Mouse (Mus musculus) T-cell, adult 2 months (primary cell): Measurements from ENCODE around the gene Kmt5b.

Experiments used
- DNase-seq: peaks from one replicate; pipeline ENCODE4 v3.0.0; 2022; ENCODE audit warnings: low spot score

Gene Kmt5b

DNA sequence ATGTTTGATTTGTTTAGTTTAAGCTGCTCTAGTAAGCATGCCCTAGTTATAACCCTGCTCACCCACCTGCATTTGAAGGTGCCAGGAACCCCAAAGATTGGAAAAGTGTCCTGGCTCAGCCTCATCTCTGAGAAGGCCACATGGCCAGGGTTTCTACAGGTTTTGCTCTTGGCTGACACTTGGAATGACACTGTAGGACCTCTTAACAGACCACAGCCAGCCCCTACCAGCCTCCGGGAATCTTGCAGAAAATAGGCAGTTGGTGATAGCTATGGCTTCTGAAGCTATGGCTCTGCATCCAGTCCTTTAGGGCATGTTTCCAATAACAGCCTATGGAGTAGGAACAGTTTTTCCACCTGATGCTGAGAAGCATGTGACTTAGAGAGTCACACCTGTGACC, 77.6 kb downstream of the Kmt5b start:
- DNase-seq: no peak

DNA sequence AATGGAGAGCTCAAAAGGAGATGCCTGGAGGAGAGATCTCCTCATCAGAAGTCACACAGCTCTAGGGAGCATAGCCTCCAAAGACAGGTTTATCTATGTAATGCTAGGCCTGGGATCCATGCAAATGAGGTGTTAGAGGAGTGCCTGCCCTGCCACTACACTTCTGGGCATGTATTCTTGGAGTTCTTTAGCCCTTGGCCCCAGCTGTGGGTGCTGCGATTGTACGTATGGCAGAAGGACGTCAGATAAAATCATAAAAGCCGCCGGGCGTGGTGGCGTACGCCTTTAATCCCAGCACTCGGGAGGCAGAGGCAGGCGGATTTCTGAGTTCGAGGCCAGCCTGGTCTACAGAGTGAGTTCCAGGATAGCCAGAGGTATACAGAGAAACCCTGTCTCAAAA, 78.1 kb downstream of the Kmt5b start:
- no peak for DNase-seq

DNA sequence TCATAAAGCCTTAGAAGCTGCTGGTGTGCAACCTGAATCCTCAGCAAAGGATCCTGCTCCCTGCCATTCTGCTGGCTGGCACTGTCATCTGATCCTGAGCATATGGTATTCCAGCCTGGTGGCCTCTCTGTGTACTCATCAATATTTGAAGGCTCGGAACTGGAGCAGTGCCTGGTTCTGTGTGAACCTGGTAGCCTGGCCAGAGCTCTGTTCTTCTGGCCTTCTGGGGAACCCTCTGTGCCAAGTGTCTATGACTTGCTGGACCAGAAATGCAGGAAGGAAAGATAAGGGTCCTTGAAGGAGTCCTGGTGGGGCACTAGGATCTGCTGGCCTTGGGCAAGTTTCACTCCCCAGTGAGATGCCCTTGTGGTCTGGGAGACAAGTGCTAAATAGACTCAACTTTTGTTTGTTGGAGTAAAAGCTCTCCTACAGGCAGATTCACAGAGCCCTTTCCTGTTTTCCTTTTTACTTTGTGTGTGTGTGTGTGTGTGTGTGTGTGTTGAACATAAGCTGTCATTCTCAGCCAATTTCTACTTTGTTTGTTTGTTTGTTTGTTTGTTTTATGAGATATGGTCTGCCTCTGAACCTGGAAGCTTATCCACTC, 78.7 kb downstream of the Kmt5b start:
- no peak for DNase-seq

DNA sequence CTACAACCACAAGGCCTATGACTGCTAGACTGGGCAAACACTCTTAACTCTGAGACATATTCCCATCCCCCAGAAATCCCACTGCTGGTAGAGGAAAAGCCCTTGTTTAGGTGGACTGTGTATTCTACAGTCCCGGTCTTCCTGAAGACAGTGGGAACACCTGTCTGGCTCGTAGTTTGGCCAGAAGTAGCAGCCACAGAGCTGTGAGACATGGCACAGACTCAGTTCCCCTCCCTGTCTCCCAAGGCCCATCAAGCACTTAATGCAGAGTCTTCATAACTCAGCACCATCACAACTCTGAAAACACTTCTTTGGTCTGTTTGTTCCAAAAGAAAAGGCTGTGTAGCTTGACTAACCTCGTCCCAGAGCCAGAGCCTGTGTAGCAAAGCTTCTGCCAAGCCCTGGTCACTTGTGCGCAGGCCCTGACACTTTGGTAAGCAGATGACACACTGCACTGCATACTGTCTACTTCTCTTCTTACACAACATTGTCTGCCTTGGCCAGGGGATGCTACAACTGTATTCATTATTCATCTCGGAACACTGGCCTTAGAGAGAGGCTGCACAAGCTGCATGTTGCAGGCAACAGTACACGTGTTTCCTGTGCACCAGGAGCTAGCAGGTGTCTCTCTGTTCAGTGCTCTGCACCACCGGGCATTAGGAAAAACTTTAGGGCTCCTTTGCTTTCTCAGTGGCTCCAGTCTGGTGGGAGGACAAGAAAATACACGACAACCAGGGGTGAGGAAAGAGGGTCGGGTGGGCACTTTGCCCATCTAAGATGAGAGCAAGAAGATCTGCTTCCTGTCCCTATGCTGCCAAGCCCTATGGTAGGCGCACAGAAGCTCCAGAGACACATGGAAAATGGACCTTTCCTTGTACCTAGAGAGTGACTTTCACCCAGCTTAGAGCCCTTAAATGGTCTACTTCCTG, 79.7 kb downstream of the Kmt5b start:
- no peak for DNase-seq

DNA sequence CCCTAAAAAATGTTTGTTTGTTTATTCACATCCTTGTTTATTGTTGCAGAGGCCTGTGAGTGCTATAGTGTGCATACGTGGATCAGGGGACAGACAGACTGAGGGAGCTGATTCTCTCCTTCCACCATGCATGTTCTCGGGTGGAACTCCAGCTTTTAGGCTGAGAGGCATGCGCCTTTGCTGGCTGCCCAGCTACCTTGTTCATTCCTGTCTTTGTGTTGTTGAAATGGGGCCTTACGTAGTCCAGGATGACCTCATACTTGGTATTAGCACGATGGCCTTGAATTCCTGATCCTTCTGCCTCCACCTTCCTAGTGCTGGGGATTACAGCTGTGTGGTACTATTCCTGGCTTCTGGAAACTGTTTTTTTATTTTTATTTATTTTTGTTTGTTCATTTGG, 80.5 kb downstream of the Kmt5b start:
- no peak for DNase-seq

DNA sequence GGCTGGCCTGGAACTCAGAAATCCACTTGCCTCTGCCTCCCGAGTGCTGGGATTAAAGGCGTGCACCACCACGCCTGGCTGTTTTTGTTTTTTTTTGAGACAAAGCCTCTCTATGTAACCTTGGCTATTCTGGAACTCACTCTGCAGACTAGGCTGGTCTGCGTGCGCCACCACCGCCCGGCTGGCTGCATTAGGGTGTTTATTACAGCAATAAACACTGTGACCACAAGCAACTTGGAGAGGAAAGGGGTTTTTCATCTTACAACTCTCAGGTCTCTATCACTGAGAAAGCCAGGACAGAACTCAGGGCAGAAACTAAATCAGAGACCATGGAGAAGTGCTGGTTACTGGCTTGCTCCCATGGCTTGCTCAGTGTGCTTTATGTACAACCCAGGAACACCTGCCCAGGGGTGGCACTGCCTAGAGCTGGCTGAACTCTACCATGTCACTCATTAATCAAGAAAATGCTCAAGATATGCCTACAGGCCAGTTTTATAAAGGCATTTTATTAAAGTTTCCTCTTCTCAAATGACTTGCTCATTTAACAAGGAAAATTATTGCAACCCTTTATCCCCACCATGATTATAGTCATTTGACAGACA, 81.1 kb downstream of the Kmt5b start:
- no peak for DNase-seq

DNA sequence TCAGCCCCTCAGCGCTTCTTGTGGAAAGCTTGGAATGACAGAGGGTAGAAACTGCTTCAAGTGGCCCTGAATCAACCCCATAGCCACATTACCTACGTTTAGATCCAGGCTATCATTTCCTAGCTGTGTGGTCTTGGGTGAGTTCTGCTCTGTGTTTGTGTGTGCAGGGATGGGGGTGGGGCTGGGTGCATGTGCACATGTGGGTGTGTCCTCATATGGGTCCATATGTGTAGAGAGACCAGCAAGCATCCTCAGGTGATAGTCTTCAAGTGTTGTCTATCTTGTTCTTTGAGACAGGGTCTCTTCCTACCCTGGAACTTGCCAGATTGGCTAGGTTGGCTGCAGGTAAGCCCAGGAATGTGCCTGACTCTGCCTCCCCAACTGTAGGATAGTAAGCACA, 82.0 kb downstream of the Kmt5b start:
- DNase-seq: no peak

DNA sequence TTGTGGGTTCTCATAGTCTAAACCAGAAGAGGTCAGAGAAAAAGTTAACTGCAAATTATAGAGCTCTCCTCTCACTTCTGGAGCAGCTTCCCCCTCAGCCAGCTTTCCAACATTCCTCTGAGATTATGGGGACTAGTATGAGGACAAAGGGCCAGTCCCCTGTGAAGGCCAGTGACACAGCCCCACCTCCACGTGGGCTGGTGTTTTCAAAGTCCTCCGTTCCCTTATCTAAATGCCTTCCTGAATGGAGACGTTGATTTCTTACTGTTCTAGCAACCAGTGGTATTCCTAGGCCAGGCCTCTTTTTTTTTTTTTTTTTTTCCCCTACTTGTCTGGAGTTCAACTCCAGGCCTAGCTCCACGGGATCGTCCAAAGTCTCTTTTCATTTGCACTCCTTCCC, 82.9 kb downstream of the Kmt5b start:
- DNase-seq: no peak

DNA sequence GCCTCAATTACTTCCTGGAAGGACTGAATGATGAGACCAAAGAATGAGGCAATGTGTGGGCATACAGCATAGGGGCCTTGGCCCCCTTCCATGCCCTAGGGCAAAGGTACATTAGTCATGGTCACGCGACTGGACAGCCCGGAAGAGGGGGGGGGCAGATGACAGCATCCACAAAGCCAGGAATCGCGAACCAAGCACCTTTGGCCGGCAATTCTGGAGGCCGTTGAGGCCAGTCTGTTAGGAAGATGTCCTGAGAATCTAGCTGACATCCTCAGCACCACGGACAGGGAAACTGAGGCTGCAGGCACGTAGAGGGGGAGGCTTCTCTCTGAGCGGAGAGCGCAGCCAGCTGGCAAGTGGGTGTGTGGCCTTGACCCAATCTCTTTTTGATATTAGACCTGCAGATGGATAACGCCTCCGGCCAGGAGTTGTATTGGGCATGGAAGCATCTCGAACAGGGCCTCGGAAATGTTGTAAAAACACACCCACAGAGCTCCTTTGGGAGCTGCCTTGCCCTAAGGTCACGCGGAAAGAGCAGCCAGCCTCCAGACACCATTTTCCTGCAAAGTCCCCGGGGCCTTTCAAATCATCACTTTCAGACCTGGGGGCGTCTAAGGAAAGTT, 83.7 kb downstream of the Kmt5b start:
- DNase-seq: peak; percentile 6

DNA sequence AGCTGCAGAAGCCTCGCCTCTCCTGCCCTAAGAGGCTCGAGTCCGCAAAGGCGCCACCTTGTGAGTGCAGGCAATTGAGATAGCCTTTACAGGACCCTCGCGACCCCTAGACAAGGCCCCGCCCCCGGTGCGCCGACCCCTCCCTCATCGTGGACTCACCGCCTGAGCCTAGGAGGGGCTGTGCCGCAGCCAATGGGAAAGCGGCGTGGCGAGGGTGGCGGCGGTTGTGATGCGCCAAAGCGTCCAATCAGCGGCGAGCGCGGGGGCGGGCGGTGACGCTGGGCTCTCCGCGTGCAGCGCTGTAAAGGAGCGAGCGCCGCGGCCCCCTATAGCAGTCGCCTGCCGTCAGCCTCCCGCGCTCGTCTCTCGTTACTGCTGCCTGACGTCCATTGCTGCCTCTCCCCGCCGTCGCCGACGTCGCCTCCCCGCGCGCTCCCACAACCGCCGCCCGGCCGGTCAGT, 84.3 kb downstream of the Kmt5b start, which contains the start of gene Chka:
Gene Chka, plus strand, starts transcription at position 272 of the 461 bp plus-strand sequence.
- peak; percentile 97 for DNase-seq

DNA sequence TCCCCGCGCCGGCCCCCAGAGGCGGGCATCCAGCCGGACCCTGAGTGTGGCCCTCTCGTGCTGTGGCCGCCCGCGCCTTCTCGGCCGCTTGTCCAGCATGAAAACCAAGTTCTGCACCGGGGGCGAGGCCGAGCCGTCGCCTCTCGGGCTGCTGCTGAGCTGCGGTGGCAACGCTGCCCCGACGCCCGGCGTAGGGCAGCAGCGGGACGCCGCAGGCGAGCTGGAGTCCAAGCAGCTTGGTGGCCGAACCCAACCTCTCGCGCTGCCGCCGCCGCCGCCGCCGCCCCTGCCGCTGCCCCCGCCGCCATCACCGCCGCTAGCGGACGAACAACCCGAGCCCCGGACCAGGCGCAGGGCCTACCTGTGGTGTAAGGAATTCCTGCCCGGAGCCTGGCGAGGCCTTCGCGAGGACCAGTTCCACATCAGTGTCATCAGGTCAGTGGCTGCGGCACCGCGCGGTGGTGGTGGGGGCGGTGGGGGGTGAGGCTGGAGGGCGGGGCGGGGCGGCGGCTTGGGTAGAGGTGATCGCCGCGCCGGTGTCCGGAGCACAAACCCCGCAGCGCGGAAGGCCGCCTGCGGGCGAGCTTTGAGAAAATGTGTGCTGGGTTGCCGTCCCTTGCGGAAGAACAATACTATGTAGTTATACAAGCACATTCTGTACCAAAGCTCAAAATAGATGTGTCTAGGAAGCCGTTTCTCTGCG, 84.9 kb downstream of the Kmt5b start:
- DNase-seq: peak; percentile 18

DNA sequence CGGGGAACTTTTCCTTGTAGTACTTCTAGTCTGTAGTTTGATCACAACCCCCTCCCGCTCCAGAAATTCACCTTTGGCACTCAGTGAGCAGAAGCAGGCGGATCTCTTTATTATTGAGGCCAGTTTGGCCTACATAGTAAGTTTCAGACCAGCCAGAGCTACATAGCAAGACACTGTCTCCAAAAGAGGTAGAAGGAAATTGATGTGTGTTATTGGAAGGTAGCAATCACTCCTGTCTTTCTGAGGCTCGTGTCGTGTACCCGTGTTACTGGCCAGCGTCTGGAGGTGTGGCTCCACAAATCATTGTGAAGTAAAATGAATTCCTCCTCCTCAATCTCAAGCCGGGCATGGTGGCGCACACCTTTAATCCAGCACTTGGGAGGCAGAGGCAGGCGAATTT, 85.9 kb downstream of the Kmt5b start:
- no peak for DNase-seq

DNA sequence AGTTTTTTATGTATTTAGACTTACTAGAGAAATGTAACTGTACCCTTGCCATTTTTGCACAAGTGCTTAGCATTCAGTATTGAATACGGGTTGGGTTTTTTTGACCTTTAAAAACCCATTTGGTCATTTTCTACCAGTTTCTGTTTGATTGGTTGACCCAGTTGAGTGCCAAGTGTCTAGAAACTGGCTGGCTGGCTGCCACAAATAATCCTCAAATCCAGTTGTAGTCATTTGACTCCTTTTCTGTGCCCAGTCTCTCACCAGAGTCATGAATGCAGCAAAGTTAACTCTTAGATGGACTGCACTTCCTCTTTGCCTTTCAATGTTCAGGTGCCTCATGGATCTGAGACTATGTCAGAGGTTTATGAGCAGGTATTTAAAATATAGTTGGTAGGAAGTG, 86.7 kb downstream of the Kmt5b start:
- DNase-seq: no peak

DNA sequence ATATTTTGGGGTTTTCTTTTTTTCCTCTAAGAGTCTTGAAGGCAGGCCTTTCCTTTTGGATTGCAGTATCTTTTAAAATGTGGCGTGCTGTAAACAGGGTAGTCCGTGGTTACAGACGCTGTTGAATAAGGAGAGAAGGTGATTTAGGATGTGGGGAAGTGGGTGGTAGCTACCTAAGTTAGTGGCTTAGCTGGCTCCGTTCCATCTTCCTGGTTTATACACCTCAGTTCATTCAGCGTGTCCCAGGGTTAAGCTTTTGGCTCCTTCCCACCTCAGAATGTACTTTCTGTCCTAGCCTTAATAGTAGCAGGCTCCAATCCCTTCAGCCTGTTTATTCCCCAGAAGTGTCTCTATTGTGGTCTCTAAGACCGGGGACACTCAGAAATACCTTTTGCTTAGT, 87.9 kb downstream of the Kmt5b start:
- no peak for DNase-seq

DNA sequence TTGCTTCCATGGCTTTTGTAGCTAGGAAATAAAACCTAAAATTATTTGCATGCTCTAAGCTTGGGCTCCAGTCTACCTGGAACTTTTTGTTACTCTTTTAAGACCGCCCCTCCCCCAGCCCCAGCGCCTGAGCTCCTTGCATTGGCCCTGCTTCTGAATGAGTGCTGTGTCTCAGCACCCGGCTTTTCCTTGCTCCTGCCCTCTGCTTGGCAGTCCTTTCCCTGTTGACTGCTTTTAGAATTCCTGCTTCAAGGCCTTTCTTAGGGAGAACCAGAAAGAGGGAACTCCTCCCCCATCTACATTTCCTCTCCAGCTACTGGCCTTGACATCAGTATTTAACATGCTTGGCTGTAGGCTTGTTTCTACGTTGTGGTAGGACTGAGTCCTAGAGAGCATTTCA, 88.4 kb downstream of the Kmt5b start:
- DNase-seq: no peak

DNA sequence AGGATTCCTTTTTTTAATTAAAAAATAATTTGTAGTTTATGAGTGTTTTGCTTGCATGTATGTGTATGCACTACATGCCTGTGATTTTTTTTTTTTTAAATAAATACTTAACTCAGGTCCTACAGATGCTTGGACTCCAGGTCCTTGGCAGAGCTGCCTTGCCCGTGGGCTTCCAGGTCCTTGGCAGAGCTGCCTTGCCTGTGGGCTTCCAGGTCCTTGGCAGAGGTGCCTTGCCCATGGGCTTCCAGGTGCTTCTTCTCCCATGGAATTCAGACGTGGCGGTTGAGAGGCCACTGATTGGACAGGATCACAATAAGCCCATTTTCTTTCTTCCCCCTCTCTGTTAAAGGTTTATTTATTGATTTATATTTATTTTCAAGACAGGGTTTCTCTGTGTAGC, 90.0 kb downstream of the Kmt5b start:
- DNase-seq: no peak

DNA sequence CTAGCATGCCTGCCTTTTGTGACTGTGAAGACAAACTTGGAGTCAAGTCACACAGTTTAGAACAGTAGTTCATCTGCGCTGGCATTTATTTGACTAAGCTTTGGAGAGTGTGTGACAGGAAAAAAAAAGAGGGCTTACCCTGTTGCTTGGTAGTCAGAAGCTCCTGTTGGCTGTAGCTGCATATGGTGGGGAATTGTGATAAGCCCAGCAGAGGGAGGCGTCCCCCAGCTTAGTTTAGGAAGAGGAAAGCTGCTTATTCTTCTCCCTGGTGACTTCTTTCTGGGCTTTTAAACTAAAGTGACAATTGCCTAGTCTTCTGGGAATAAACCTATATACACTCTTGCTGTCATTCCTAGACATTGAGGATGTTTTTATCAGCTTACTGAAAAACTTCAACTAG, 95.5 kb downstream of the Kmt5b start:
- no peak for DNase-seq

DNA sequence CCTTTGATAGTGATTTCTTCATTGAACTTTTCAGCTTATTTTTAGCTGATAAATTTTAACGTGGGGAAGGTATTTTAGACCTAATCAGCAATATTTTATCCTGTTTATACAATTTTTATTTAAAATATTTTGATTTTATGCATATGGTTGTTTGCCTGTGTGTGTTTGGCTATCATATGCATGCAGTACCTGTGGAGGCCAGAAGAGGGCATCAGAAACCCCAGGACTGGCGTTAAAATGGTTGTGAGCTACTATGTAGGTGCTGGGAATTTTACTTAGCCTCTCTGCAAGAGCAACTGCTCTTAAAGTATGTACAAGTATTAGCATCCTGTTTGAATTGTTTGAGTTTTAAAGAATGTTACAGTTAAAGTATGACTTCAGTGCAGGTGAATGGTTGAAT, 97.7 kb downstream of the Kmt5b start:
- no peak for DNase-seq
